Mouse (Mus musculus) lung, postnatal 36 days (tissue): ENCODE data around the gene AW146154.
"Not testable (repeated sequence)": the region's sequence is repeated elsewhere in the genome, so short reads cannot be mapped to it uniquely, and the experiment has no call there.

Experiments used
- DNase-seq: peaks from one replicate; pipeline ENCODE4 v3.0.0; 2022; ENCODE audit warnings: mixed read lengths

AW146154 gene

GRCm38 (mm10) chr7:41499389-41500049, at the start of gene AW146154, which contains the start of gene Gm20449:
TSS of gene AW146154 (minus strand) at chr7:41499890.
TSS of gene Gm20449 (minus strand) at chr7:41499417.
- peak; percentile 100 for DNase-seq

GRCm38 (mm10) chr7:41512672-41513071, 13.0 kb upstream of the AW146154 start:
- no peak for DNase-seq

DNA sequence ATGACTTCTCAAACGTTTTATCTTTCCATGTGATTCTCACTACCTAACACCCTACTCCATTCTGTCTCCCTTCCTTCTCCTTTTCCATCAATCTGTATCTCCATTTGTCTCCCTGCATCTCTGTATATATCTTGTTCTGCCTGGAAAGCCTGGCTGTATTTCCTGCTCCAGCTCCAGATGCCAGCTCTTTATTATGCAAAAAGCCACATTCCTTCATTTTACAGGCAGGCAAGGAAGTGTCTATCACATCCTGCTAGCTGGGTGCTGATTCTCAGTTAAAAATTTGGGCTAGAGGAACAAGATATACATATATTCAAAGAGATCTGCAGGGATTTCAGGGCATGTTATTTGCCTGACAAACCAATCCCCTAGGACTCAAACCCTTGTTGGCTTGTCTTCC, 12.5 kb upstream of the AW146154 start:
- DNase-seq: no peak

- no peak for DNase-seq
These were observed 2.7 kb upstream of the AW146154 start for GRCm38 (mm10) chr7:41502402-41502801.

- peak; percentile 92 for DNase-seq
These were observed 653 bp upstream of the AW146154 start for GRCm38 (mm10) chr7:41500151-41500934.

- DNase-seq: not testable (repeated sequence)
These were observed 687 bp downstream of the AW146154 start for GRCm38 (mm10) chr7:41499018-41499388.

DNA sequence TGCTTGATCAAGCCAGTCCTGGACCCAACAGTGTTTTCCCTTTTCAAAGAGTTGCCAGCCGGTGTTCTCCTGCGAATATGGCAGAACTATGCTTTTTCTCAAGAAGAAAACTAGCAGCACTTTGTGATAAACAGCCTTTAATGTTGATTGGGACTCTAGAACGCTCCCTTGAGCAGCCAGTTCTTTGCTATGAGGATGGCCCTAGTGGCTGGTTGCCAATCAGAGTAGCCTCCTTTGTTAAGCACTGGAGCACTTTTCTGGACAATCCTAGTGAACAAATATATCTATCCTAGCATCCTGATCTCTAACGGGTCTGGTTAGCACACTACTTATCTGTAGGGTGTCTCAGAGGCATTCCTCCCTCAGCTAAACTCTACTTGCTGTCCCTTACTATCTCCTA, 1.2 kb downstream of the AW146154 start:
- DNase-seq: not testable (repeated sequence)

GRCm38 (mm10) chr7:41497871-41498270, 1.8 kb downstream of the AW146154 start:
- no peak for DNase-seq

DNA sequence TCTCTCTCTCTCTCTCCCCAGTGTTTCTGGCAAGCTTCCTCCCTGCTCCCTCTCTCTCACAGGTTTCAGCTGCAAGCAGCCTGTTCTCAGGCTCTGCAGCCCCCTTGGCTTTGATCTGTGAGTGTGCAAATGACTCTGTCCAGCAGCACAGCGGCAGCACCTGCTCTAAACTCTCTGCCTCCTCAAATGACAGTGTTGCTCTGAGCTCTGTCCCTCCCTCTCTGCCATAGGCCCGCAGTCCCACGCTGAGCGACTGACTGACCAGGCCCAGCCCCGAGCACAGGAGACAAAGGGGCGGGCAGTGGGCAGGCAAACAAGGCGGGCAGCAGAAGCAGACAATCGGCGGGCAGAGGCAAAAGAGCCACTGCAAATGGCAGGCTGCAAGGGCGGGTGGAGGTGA, 47.8 kb downstream of the AW146154 start:
- DNase-seq: no peak

DNA sequence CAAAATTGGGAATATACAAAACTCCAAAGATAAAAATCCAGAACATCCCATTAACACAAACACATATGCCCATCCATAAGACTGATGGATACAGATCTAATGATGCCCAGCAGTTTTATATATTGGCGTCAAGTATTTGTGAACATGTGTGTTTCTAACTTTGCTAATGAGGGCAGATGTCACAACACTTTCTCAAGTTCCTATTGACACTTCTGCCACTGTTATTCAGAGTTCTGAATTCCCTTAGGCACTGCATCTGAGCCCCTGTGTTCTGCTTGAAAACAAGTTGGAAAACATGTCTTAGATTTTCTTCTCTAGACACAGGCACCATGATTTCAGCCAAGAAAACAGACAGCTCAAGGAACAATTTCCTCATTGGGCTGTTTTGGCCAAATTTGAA, 51.1 kb downstream of the AW146154 start, which contains the start of gene Vmn2r57:
TSS of gene Vmn2r57 (minus strand) at position 101 of the 400 bp plus-strand sequence.
- not testable (repeated sequence) for DNase-seq
